Mouse (Mus musculus) midbrain, embryonic 14.5 days (tissue): ENCODE measurements around the gene Hist1h3f. TPM values are rescaled to one million over a fixed set of nuclear protein-coding genes. Genes with fewer than 3 reads are reported as not detected.
A peak's percentile ranks its signal among the peaks of the same experiment; 100 is the strongest.
"Not testable (repeated sequence)": the region's sequence is repeated elsewhere in the genome, so short reads cannot be mapped to it uniquely, and the experiment has no call there.

Experiments
- ATAC-seq: fragments of 200-750 bp; cut with Nextera tagmentation; 2 replicates; pipeline ENCODE4 v1.8.0; 2017; ENCODE audit warnings: moderate number of reproducible peaks, moderate library complexity; ENCODE audit not compliant: low FRiP score, low TSS enrichment
- DNase-seq: peaks from one replicate; pipeline ENCODE4 v3.0.0-alpha.2; 2015
- H3K27ac ChIP-seq: fragments of 300-500 bp; sonication (generic); replicated peaks from 2 replicates; pipeline ENCODE4 v1.5.1; 2014; ENCODE audit warnings: mild to moderate bottlenecking, low read depth, low read length, moderate library complexity
- H3K27me3 ChIP-seq: fragments of 300-500 bp; sonication (generic); 2 replicates; pipeline ENCODE4 v1.6.1; 2014; ENCODE audit warnings: low read length, control low read depth, mixed read lengths; ENCODE audit not compliant: control insufficient read depth, insufficient read depth
- H3K36me3 ChIP-seq: fragments of 300-500 bp; sonication (generic); 2 replicates; pipeline ENCODE4 v1.6.1; 2014; ENCODE audit warnings: low read length, control low read depth; ENCODE audit not compliant: control insufficient read depth, insufficient read depth
- H3K4me1 ChIP-seq: fragments of 300-500 bp; sonication (generic); 2 replicates; pipeline ENCODE4 v1.6.1; 2014; ENCODE audit warnings: mild to moderate bottlenecking, antibody characterized with exemption, low read length, control low read depth; ENCODE audit not compliant: control insufficient read depth, insufficient read depth
- H3K4me2 ChIP-seq: fragments of 300-500 bp; sonication (generic); 2 replicates; pipeline ENCODE4 v1.6.1; 2014; ENCODE audit warnings: mild to moderate bottlenecking, low read length, moderate library complexity
- H3K4me3 ChIP-seq: fragments of 300-500 bp; sonication (generic); replicated peaks from 2 replicates; pipeline ENCODE4 v1.5.1; 2014; ENCODE audit warnings: low read depth, low read length
- H3K9ac ChIP-seq: fragments of 300-500 bp; sonication (generic); replicated peaks from 2 replicates; pipeline ENCODE4 v1.6.1; 2014; ENCODE audit warnings: mild to moderate bottlenecking, low read length, moderate library complexity
- H3K9me3 ChIP-seq: fragments of 300-500 bp; sonication (generic); 2 replicates; pipeline ENCODE4 v1.6.1; 2016; ENCODE audit warnings: low read length, control low read depth, mixed read lengths; ENCODE audit not compliant: control insufficient read depth
- WGBS: fragments of 180-500 bp; shearing (Covaris S2); extraction: QIAGEN DNeasy Blood & Tissue Kit; methylation state at CpG from one replicate; pipeline ENCODE4 v1.1.7; 2014; 5-methylcytosine and 5-hydroxymethylcytosine counted together
- polyA plus RNA-seq: library from polyadenylated mRNA; unstranded; fragments of >200 nt; fragmentation: Nextera tagmentation; extraction: Ambion mirVana; gene quantifications from 2 replicates; pipeline ENCODE4 v1.2.1, GENCODE M21; 2014

Hist1h3f gene
- polyA plus RNA-seq, 1 experiment from 2014 or later, result 0.47 TPM

DNA sequence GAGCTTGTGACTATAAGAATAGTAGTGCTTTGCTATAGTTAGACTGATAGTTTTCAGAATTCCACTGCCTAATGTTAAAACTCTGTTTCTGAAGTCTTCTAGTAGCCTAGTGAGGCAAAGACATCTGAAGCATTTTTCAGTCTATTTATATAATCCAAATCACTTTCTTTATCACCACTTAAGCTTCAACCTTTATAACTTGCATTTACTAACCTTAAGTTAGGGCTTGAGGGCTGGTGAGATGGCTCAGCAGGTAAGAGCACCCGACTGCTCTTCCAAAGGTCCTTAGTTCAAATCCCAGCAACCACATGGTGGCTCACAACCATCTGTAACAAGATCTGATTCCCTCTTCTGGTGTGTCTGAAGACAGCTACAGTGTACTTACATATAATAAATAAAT, 4.0 kb upstream of the Hist1h3f start:
- H3K4me1 ChIP-seq, H3K9ac ChIP-seq, DNase-seq, H3K27me3 ChIP-seq, H3K4me2 ChIP-seq, H3K9me3 ChIP-seq, H3K4me3 ChIP-seq, H3K27ac ChIP-seq, ATAC-seq, H3K36me3 ChIP-seq: not testable (repeated sequence)
- 79% methylated on average over 1 of the region's 1 CpGs for WGBS

DNA sequence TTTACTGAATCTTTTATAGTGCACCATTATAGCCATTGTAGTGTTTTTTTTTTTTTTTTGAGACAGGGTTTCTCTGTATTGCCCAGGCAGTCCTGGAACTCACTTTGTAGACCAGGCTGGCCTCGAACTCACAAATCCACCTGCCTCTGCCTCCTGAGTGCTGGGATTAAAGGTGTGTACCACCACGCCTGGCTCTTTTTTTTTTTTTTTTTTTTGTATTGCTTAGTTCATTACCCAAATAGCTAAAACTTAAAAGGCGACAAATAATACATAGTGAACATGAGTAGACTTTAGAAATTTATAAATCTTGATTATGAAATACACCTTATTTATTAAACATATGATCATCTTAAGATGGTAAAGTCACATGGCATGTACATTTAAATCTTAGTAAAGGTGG, 2.4 kb upstream of the Hist1h3f start:
- WGBS, result 87% methylated on average over 3 of the region's 3 CpGs
- DNase-seq, result no peak
- no peak overlapping the region for H3K4me3 ChIP-seq

DNA sequence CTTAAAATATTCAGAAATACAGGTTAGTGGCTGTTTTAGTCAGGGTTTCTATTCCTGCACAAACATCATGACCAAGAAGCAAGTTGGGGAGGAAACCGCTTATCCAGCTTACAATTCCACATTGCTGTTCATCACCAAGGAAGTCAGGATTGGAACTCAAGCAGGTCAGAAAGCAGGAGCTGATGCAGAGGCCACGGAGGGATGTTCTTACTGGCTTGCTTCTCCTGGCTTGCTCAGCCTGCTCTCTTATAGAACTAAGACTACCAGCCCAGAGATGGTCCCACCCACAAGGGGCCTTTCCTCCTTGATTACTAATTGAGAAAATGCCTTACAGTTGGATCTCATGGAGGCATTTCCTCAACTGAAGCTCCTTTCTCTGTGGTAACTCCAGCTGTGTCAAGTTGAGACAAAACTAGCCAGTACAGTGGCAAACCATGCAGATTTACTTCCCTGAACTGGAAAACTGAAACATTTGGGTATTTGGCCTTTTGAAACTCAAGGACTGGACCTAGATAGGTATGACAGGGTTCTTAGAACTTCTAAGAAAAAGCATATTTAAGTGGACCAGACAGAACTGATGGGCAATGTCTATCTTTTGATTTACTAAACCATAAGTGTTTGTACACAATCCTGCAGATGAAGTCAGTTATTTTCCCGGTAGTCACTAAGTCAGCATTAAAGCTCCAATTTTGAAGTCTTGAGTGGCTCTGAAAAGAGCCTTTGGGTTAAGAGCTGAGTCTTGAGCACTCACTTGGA, 1.4 kb upstream of the Hist1h3f start:
- peak overlapping the region; percentile 85 for H3K4me2 ChIP-seq
- H3K4me3 ChIP-seq, result peak overlapping the region; percentile 39
- H3K9me3 ChIP-seq, H3K4me1 ChIP-seq, H3K36me3 ChIP-seq, DNase-seq, ATAC-seq, H3K27me3 ChIP-seq: not testable (repeated sequence)
- H3K9ac ChIP-seq, result peak overlapping the region; percentile 27; the same call in 1 of the 2 replicates
- H3K27ac ChIP-seq, result 0 out of 2 replicates have a peak overlapping the region, but pooled peaks have one; percentile 70
- WGBS, result 2% methylated on average over 3 of the region's 3 CpGs

More for the DNA sequence above, 2.4 kb upstream of the Hist1h3f start:
- no peak overlapping the region for H3K27ac ChIP-seq
- no peak overlapping the region for H3K9ac ChIP-seq
- H3K36me3 ChIP-seq, result no peaks in the 10 kb centered on the region
- no peak for ATAC-seq
- H3K4me1 ChIP-seq, result 0 out of 2 replicates have a peak, but pooled peaks cover 7% of the 10 kb centered on the region
- H3K27me3 ChIP-seq, result no peaks in the 10 kb centered on the region
- H3K4me2 ChIP-seq, result no peak overlapping the region
- no peaks in the 10 kb centered on the region for H3K9me3 ChIP-seq

DNA sequence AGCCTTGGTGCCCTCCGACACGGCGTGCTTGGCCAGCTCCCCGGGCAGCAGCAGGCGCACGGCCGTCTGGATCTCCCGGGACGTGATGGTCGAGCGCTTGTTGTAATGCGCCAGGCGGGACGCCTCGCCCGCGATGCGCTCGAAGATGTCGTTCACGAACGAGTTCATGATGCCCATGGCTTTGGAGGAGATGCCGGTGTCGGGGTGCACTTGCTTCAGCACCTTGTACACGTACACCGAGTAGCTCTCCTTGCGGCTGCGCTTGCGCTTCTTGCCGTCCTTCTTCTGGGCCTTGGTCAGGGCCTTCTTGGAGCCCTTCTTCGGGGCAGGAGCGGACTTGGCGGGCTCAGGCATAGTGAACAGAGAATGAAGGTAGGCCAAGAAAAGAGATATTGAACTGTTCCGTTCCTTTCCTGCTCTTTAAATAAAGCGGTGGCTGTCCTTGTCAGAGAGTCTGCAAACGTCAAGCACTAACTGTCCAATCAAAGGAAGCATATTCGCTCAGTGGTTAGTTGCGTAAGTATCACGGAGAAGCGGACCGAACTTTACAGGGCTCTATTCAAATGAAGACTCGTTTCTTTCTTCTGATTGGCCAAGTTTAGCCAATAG, 749 bp upstream of the Hist1h3f start, which contains the start of gene Hist1h2bh:
Gene Hist1h2bh, minus strand, starts transcription at position 394 of the 609 bp plus-strand sequence.
- Histone ChIP-seq H3K4me2 (peak within 1 kb of the TSS; percentile 85), H3K4me3 (peak within 1 kb of the TSS; percentile 45), H3K9ac (peak within 1 kb of the TSS; percentile 34; the same call in 1 of the 2 replicates), H3K27ac (peak within 1 kb of the TSS; percentile 76)
- H3K36me3 ChIP-seq, H3K27me3 ChIP-seq, H3K9me3 ChIP-seq, H3K4me1 ChIP-seq: not testable (repeated sequence)
- peak; percentile 87 for ATAC-seq
- peak; percentile 87 for DNase-seq
- 0% methylated on average over 34 of the region's 42 CpGs for WGBS

DNA sequence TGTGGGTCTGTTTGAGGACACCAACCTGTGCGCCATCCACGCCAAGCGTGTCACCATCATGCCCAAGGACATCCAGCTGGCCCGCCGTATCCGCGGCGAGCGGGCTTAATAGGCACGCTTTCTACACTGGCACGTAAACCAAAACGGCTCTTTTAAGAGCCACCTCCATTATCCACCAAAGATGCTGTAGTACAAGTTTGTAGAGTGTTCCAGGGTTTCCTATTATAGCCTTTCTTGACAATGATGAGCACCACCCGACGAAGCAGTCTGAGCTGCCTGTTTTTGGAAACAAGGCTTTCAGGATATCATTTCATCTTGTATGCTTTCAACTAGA, 902 bp downstream of the Hist1h3f start:
- WGBS, result 1% methylated on average over 11 of the region's 14 CpGs
- H3K9me3 ChIP-seq, H3K4me1 ChIP-seq, ATAC-seq, H3K9ac ChIP-seq, DNase-seq, H3K36me3 ChIP-seq, H3K27me3 ChIP-seq: not testable (repeated sequence)
- Histone ChIP-seq H3K27ac (peak overlapping the region; percentile 88), H3K4me2 (peak overlapping the region; percentile 85), H3K4me3 (peak overlapping the region; percentile 45)

DNA sequence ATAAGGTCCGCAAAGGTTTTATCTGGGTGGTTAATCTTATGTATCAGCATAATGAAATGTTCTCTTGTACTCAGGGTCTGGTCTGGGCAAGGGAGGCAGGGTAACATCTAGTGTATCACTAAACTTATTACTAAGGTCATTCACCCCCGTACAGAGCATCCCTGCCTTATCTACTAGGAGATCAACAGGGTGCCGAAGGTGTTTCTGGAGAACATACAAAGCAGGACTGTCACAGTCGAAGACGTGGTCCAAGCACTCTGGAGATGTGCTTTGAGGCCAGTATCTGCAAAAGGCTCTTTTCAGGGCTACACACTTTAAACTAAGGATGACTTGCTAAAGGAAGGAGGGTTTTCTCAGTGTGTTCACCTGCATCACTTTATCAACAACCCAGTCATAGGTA, 2.8 kb downstream of the Hist1h3f start:
- H3K27ac ChIP-seq, result no peak overlapping the region
- ATAC-seq (no peak), DNase-seq (no peak)
- no peaks in the 10 kb centered on the region for H3K27me3 ChIP-seq
- H3K36me3 ChIP-seq, result no peaks in the 10 kb centered on the region
- H3K4me1 ChIP-seq, result peaks cover 7% of the 10 kb centered on the region
- H3K9me3 ChIP-seq, result no peaks in the 10 kb centered on the region
- no peak overlapping the region for H3K9ac ChIP-seq
- WGBS, result 79% methylated on average over 5 of the region's 5 CpGs
- H3K4me3 ChIP-seq, result no peak overlapping the region
- no peak overlapping the region for H3K4me2 ChIP-seq

DNA sequence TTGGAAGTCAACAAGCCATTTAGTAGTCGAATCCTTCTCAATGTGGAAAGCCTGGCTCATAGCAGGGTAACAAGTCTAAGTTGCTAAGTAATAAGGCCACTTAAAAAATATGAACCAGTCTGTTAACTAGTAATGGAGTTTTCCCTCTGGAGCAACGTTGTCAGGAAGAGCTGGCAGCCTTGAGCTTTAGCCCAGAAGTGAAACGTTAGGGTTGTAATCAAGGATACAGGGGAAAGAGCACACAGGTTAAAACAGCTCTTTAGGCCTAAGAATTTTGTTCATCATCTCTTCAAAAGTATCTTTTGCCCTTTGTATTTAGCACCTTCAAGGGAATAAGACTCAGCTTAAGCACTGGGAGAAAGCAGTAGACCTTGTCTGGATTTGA, 6.9 kb downstream of the Hist1h3f start:
- peak overlapping the region; percentile 36 for H3K4me3 ChIP-seq
- no peaks in the 10 kb centered on the region for H3K9me3 ChIP-seq
- H3K9ac ChIP-seq, result peak overlapping the region; percentile 51
- 7% methylated on average over 3 of the region's 3 CpGs for WGBS
- peaks cover 18% of the 10 kb centered on the region for H3K4me1 ChIP-seq
- no peak for ATAC-seq
- H3K27me3 ChIP-seq, result no peaks in the 10 kb centered on the region
- no peak for DNase-seq
- H3K36me3 ChIP-seq, result no peaks in the 10 kb centered on the region
- peak overlapping the region; percentile 59 for H3K4me2 ChIP-seq
- peak overlapping the region; percentile 83 for H3K27ac ChIP-seq

DNA sequence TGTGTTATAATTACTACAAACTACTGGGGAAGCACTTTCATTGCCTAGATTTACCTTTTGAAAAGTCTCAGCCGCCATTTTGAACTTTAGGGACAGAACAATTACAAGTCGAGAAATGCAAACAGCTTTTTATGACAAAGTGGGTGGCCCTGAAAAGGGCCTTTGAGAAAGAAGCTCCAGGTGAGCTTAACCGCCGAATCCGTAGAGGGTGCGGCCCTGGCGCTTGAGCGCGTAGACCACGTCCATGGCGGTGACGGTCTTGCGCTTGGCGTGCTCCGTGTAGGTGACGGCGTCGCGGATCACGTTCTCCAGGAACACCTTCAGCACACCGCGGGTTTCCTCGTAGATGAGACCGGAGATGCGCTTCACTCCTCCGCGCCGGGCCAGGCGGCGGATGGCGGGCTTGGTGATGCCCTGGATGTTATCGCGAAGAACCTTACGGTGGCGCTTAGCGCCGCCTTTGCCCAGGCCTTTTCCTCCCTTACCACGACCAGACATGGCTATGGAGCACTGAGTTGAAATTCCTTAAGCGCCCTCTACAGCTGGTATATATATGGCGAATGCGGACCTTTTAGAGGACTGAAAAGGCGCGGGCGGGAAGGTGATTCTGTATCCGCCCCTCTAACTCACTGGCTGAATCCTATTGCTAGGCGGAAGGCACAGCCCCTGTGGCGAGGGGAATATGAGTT, 7.4 kb downstream of the Hist1h3f start, which contains the start of gene Hist1h4f:
Gene Hist1h4f, minus strand, starts transcription at position 503 of the 689 bp plus-strand sequence.
- not testable (repeated sequence) for H3K9me3 ChIP-seq, H3K27me3 ChIP-seq, H3K36me3 ChIP-seq
- Histone ChIP-seq H3K4me3 (peak within 1 kb of the TSS; percentile 36), H3K4me1 (peaks cover 18% of the 10 kb centered on the region), H3K9ac (peak within 1 kb of the TSS; percentile 51), H3K27ac (peak within 1 kb of the TSS; percentile 83), H3K4me2 (peak within 1 kb of the TSS; percentile 59)
- DNase-seq, result peak; percentile 95
- peak; percentile 89 for ATAC-seq
- under 1% methylated on average over 47 of the region's 47 CpGs for WGBS
